7 mouse cellular contexts compared by ENCODE assay signal in genomic region chr11:78924916-78925315, GRCm38 (mm10). TPM values are rescaled to one million over a fixed set of nuclear protein-coding genes. Genes with fewer than 3 reads are reported as not detected.
DNase-seq lines count a peak whose midpoint lies in the region; ATAC-seq lines count a peak whose summit lies in the region.

No protein-coding gene starts in this region.

- peaks cover 6% of the 10 kb centered on the region; the same call in 1 of the 2 replicates for H3K4me1 ChIP-seq in brown adipose tissue, adult 24 weeks (ENCODE audit: control insufficient read depth, insufficient read depth, insufficient read length, low read length)
- H3K4me1 ChIP-seq in heart, embryonic 10.5 days = peaks cover 15% of the 10 kb centered on the region
- H3K4me1 ChIP-seq in kidney, embryonic 16.5 days (ENCODE audit: insufficient read depth, low read length) = peaks cover 12% of the 10 kb centered on the region
- H3K4me1 ChIP-seq in stomach, embryonic 14.5 days (ENCODE audit: control insufficient read depth, insufficient read depth, low read length) = no peaks in the 10 kb centered on the region

- H3K27ac ChIP-seq in brown adipose tissue, adult 24 weeks (replicated peaks; ENCODE audit: low read depth, low read length) = peak overlapping the region; percentile 89
- H3K27ac ChIP-seq in heart, embryonic 10.5 days = no peak overlapping the region
- H3K27ac ChIP-seq in kidney, embryonic 16.5 days (ENCODE audit: low read length) = no peak overlapping the region
- H3K27ac ChIP-seq in stomach, embryonic 14.5 days (ENCODE audit: low read length) = no peak overlapping the region

- H3K9ac ChIP-seq in kidney, embryonic 16.5 days (replicated peaks; ENCODE audit: low read length) = peak overlapping the region; percentile 61
- no peak overlapping the region for H3K9ac ChIP-seq in stomach, embryonic 14.5 days (replicated peaks; ENCODE audit: low read depth, low read length)

- peaks cover 62% of the 10 kb centered on the region for H3K27me3 ChIP-seq in heart, embryonic 10.5 days (ENCODE audit: insufficient read depth, poor library complexity, severe bottlenecking)
- peaks cover 37% of the 10 kb centered on the region for H3K27me3 ChIP-seq in kidney, embryonic 16.5 days (ENCODE audit: insufficient read depth, low read length)
- peaks cover 18% of the 10 kb centered on the region for H3K27me3 ChIP-seq in stomach, embryonic 14.5 days (ENCODE audit: control insufficient read depth, insufficient read depth, low read length)

- H3K36me3 ChIP-seq in heart, embryonic 10.5 days = no peaks in the 10 kb centered on the region
- no peaks in the 10 kb centered on the region for H3K36me3 ChIP-seq in kidney, embryonic 16.5 days (ENCODE audit: insufficient read depth, low read length)
- no peaks in the 10 kb centered on the region for H3K36me3 ChIP-seq in stomach, embryonic 14.5 days (ENCODE audit: control insufficient read depth, insufficient read depth, low read length)

- H3K9me3 ChIP-seq in heart, embryonic 10.5 days = no peaks in the 10 kb centered on the region
- no peaks in the 10 kb centered on the region for H3K9me3 ChIP-seq in kidney, embryonic 16.5 days (ENCODE audit: low read length)
- H3K9me3 ChIP-seq in stomach, embryonic 14.5 days (ENCODE audit: control insufficient read depth, low read depth, low read length) = no peaks in the 10 kb centered on the region

- DNase-seq in ZHBTc4 (ENCODE audit: low read depth, low spot score) (peak; percentile 59), adipocyte (ENCODE audit: low spot score) (no peak)
- no peak for DNase-seq in heart, embryonic 10.5 days (ENCODE audit: low spot score)
- DNase-seq in lung, postnatal 25 days (ENCODE audit: low spot score) = peak; percentile 10

- peak overlapping the region; percentile 64 for H3K4me2 ChIP-seq in kidney, embryonic 16.5 days (replicated peaks; ENCODE audit: low read depth, low read length)
- peak overlapping the region; percentile 62 for H3K4me2 ChIP-seq in stomach, embryonic 14.5 days (replicated peaks; ENCODE audit: low read depth, low read length)

- H3K4me3 ChIP-seq in brown adipose tissue, adult 24 weeks (ENCODE audit: insufficient read depth, low read depth, low read length) = peak overlapping the region; percentile 78
- peak overlapping the region; percentile 56 for H3K4me3 ChIP-seq in heart, embryonic 10.5 days
- H3K4me3 ChIP-seq in kidney, embryonic 16.5 days (ENCODE audit: low read length) = peak overlapping the region; percentile 49
- peak overlapping the region; percentile 35 for H3K4me3 ChIP-seq in stomach, embryonic 14.5 days (ENCODE audit: low read depth, low read length)

- WGBS in heart, embryonic 10.5 days = under 1% methylated on average over 37 of the region's 37 CpGs
- 0% methylated on average over 36 of the region's 37 CpGs for WGBS in kidney, embryonic 16.5 days
- WGBS in stomach, embryonic 14.5 days = under 1% methylated on average over 37 of the region's 37 CpGs

- ATAC-seq in kidney, embryonic 16.5 days (ENCODE audit: low FRiP score, low TSS enrichment) = peak; percentile 42; the same call in 1 of the 2 replicates
- peak; percentile 37; the same call in 1 of the 2 replicates for ATAC-seq in stomach, embryonic 14.5 days (ENCODE audit: insufficient number of reproducible peaks, insufficient read depth, low FRiP score, low read depth)

RNA-seq across cellular contexts. Expression of gene Nos2, which starts 4.3 kb away (rescaled TPM):
- polyA plus RNA-seq in brown adipose tissue, adult 24 weeks (2012; ENCODE audit: insufficient read depth, insufficient read length, missing spikeins) = 2.6 and 3.8 TPM in 2 replicates
- polyA plus RNA-seq in heart, embryonic 10.5 days (2016; fragmentation: Nextera tagmentation; extraction: Ambion mirVana) = 0.15 and 0.44 TPM in 2 replicates
- polyA plus RNA-seq in kidney, embryonic 16.5 days (2015; fragmentation: Nextera tagmentation; extraction: Ambion mirVana) = 2.1 and 2.7 TPM in 2 replicates
- polyA plus RNA-seq in stomach, embryonic 14.5 days (2014; fragmentation: Nextera tagmentation; extraction: Ambion mirVana) = 1.2 and 1.5 TPM in 2 replicates

RNA-seq across cellular contexts. Expression of gene Lgals9, which starts 59.8 kb away (rescaled TPM):
- 39.6 and 55.8 TPM in 2 replicates for polyA plus RNA-seq in brown adipose tissue, adult 24 weeks (2012; ENCODE audit: insufficient read depth, insufficient read length, missing spikeins)
- 11.6 and 29.8 TPM in 2 replicates for polyA plus RNA-seq in heart, embryonic 10.5 days (2016; fragmentation: Nextera tagmentation; extraction: Ambion mirVana)
- 52.5 and 59.5 TPM in 2 replicates for polyA plus RNA-seq in kidney, embryonic 16.5 days (2015; fragmentation: Nextera tagmentation; extraction: Ambion mirVana)
- polyA plus RNA-seq in stomach, embryonic 14.5 days (2014; fragmentation: Nextera tagmentation; extraction: Ambion mirVana) = 32.9 and 36.0 TPM in 2 replicates

Comparison
In these comparisons a context has a peak if more than half of its experiments do, and no peak if none do; other contexts are left out.
1. DNase-seq: peak in ZHBTc4 (single experiment) and lung, postnatal 25 days (single experiment); none in heart, embryonic 10.5 days (single experiment) and adipocyte (single experiment).
2. Peak in every context shown above with its lines, with median percentiles within 50 percentile points of each other: H3K4me3 ChIP-seq.